Mouse (Mus musculus): Measurements from ENCODE around the gene Mctp1. TPM values are rescaled to one million over a fixed set of nuclear protein-coding genes. Genes with fewer than 3 reads are reported as not detected.
"Not testable (repeated sequence)": the region's sequence is repeated elsewhere in the genome, so short reads cannot be mapped to it uniquely, and the experiment has no call there.

Mctp1 gene
- total RNA-seq, 2 experiments from 2014 or later, result 1.6 to 2.6 TPM

GRCm38 (mm10) chr13:76451526-76451925, 67.2 kb downstream of the Mctp1 start:
- intact Hi-C loops (cut with DNase I); DNase-seq: not testable (repeated sequence)

GRCm38 (mm10) chr13:76481601-76482000, 97.3 kb downstream of the Mctp1 start:
- no peak for DNase-seq
- intact Hi-C loops (cut with DNase I), result no loop called here

- intact Hi-C loops (cut with DNase I), result no loop called here
Measured at GRCm38 (mm10) chr13:76482998-76483397, 98.7 kb downstream of the Mctp1 start.

GRCm38 (mm10) chr13:76484086-76484709, 99.9 kb downstream of the Mctp1 start:
- DNase-seq, result peak; percentile 12 to 31
- intact Hi-C loops (cut with DNase I), result no loop called here

More at GRCm38 (mm10) chr13:76482998-76483397, 98.7 kb downstream of the Mctp1 start:
- DNase-seq, result no peak

- intact Hi-C loops (cut with DNase I), result no loop called here
- no peak for DNase-seq
Measured at GRCm38 (mm10) chr13:76515896-76516295, 131.6 kb downstream of the Mctp1 start.

GRCm38 (mm10) chr13:76523170-76523569, 138.8 kb downstream of the Mctp1 start:
- DNase-seq, result no peak

GRCm38 (mm10) chr13:76527326-76527725, 143.0 kb downstream of the Mctp1 start:
- intact Hi-C loops (cut with DNase I), result no loop called here
- no peak for DNase-seq

More at GRCm38 (mm10) chr13:76523170-76523569, 138.8 kb downstream of the Mctp1 start:
- intact Hi-C loops (cut with DNase I), result no loop called here

GRCm38 (mm10) chr13:76527751-76528150, 143.4 kb downstream of the Mctp1 start:
- DNase-seq, result no peak
- intact Hi-C loops (cut with DNase I), result no loop called here

- intact Hi-C loops (cut with DNase I), result no loop called here
- DNase-seq, result no peak
Measured at GRCm38 (mm10) chr13:76529915-76530314, 145.6 kb downstream of the Mctp1 start.

GRCm38 (mm10) chr13:76530867-76531504, 146.7 kb downstream of the Mctp1 start:
- intact Hi-C loops (cut with DNase I), result no loop called here
- DNase-seq, result no peak

GRCm38 (mm10) chr13:76547854-76548253, 163.5 kb downstream of the Mctp1 start:
- DNase-seq, result no peak
- intact Hi-C loops (cut with DNase I), result no loop called here

GRCm38 (mm10) chr13:76560918-76561317, 176.6 kb downstream of the Mctp1 start:
- no peak for DNase-seq
- intact Hi-C loops (cut with DNase I), result no loop called here

GRCm38 (mm10) chr13:76561594-76561993, 177.3 kb downstream of the Mctp1 start:
- DNase-seq, result no peak
- intact Hi-C loops (cut with DNase I), result no loop called here

- intact Hi-C loops (cut with DNase I), result no loop called here
- no peak for DNase-seq
Measured at GRCm38 (mm10) chr13:76564061-76564460, 179.7 kb downstream of the Mctp1 start.

- no peak for DNase-seq
- intact Hi-C loops (cut with DNase I), result no loop called here
Measured at GRCm38 (mm10) chr13:76566024-76566423, 181.7 kb downstream of the Mctp1 start.

GRCm38 (mm10) chr13:76567448-76567847, 183.1 kb downstream of the Mctp1 start:
- intact Hi-C loops (cut with DNase I), result no loop called here
- no peak for DNase-seq

GRCm38 (mm10) chr13:76568569-76569211, 184.4 kb downstream of the Mctp1 start:
- no peak for DNase-seq
- intact Hi-C loops (cut with DNase I), result no loop called here

- intact Hi-C loops (cut with DNase I), result no loop called here
- peak in 1 of 2 experiments; percentile 26 for DNase-seq
Measured at GRCm38 (mm10) chr13:76579414-76579813, 195.1 kb downstream of the Mctp1 start.

- no peak for DNase-seq
- intact Hi-C loops (cut with DNase I), result no loop called here
Measured at GRCm38 (mm10) chr13:76585447-76585846, 201.1 kb downstream of the Mctp1 start.

GRCm38 (mm10) chr13:76590709-76591108, 206.4 kb downstream of the Mctp1 start:
- intact Hi-C loops (cut with DNase I); DNase-seq: not testable (repeated sequence)

GRCm38 (mm10) chr13:76591189-76591588, 206.9 kb downstream of the Mctp1 start:
- intact Hi-C loops (cut with DNase I), result no loop called here
- no peak for DNase-seq

GRCm38 (mm10) chr13:76591692-76592091, 207.4 kb downstream of the Mctp1 start:
- DNase-seq, result no peak
- intact Hi-C loops (cut with DNase I), result no loop called here

Data from heart, postnatal 14 days (tissue).